Mouse (Mus musculus) MN1 (cell line): Measurements from ENCODE around the gene Ube2c.

ENCODE experiments used
- DNase-seq: peaks from one replicate; pipeline ENCODE4 v3.0.0-alpha.2; 2016; ENCODE audit warnings: low spot score

The Ube2c gene

GRCm38 (mm10) chr2:164823181-164823585 lies 53.5 kb downstream of the Ube2c start:
- peak; percentile 72 for DNase-seq

GRCm38 (mm10) chr2:164823969-164824368 lies 54.3 kb downstream of the Ube2c start:
- DNase-seq, result no peak

- no peak for DNase-seq
These were observed 55.8 kb downstream of the Ube2c start for GRCm38 (mm10) chr2:164825521-164825920.

- DNase-seq, result no peak
These were observed 57.6 kb downstream of the Ube2c start for GRCm38 (mm10) chr2:164827146-164827850.
